Mouse (Mus musculus) small intestine, adult 2 months (tissue): ENCODE results near the gene Rasa2.

Source experiments
- CTCF ChIP-seq: fragments of 200-500 bp; IDR thresholded peaks from 2 replicates; pipeline ENCODE4 v1.5.1; 2012; ENCODE audit warnings: low read depth, mild to moderate bottlenecking, control low read depth, inconsistent platforms, low read length, moderate library complexity, mixed read lengths; ENCODE audit not compliant: insufficient replicate concordance, insufficient read length; ENCODE audit errors: extremely low read depth
- POLR2A ChIP-seq: fragments of 200-500 bp; IDR thresholded peaks from 2 replicates; pipeline ENCODE4 v1.6.1; 2012; ENCODE audit warnings: low read depth, mild to moderate bottlenecking, control low read depth, inconsistent platforms, low read length, moderate library complexity

- TF ChIP-seq POLR2A: no peak
- no peak for TF ChIP-seq CTCF
These were observed 15.4 kb upstream of the Rasa2 start for GRCm38 (mm10) chr9:96646668-96647295.
